Mouse (Mus musculus): ENCODE measurements around the gene Spdye4a. TPM values are rescaled to one million over a fixed set of nuclear protein-coding genes. Genes with fewer than 3 reads are reported as not detected.

Spdye4a gene
- polyA plus RNA-seq, 1 experiment = not detected

DNA sequence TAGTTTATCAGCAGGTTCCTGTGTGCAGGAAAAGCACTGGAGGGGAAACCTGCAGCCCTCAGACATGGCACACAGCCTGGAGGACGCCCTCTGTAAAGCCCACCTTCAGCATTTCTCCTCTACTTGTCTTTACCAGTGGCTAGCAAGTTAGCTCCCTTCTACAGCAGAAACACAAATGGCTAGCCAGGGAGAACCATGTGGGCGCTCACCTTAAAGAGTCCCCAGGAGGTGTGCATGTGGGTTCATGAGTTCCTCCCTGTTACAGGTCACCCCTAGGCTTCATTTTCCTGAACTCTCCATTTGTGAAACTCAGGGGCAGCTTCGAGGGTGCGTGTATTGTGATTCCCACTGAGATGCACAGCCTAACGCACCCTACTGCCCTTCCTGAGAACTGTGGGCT is 29.1 kb upstream of the Spdye4a start:
- H3K4me3 ChIP-seq (ENCODE audit: low read depth, low read length) = no peak overlapping the region
- TF ChIP-seq POLR2A (IDR thresholded peaks at IDR 0.05; ENCODE audit: insufficient read depth, low read length) (no peak), EP300 (IDR thresholded peaks at IDR 0.05; ENCODE audit: insufficient read depth, low read depth, low read length) (no peak), CTCF (IDR thresholded peaks at IDR 0.05; ENCODE audit: low read depth, low read length) (no peak)
- no peak overlapping the region for H3K27ac ChIP-seq (ENCODE audit: insufficient read depth, low read length)
- H3K36me3 ChIP-seq (ENCODE audit: control insufficient read depth, insufficient read depth, low read length, poor library complexity, severe bottlenecking) = no peaks in the 10 kb centered on the region
- no peaks in the 10 kb centered on the region for H3K4me1 ChIP-seq (ENCODE audit: control insufficient read depth, insufficient read depth, low read length)
- H3K27me3 ChIP-seq (ENCODE audit: control insufficient read depth, insufficient read depth, low read length, poor library complexity, severe bottlenecking) = peaks cover 14% of the 10 kb centered on the region
- H3K9me3 ChIP-seq (replicated peaks; ENCODE audit: control insufficient read depth, insufficient read depth, low read length, poor library complexity, severe bottlenecking) = no peaks in the 10 kb centered on the region
- H3K9ac ChIP-seq (ENCODE audit: low read depth, poor library complexity, severe bottlenecking) = no peak overlapping the region

GRCm38 (mm10) chr5:143255131-143255519 is 28.4 kb upstream of the Spdye4a start:
- TF ChIP-seq EP300 (IDR thresholded peaks at IDR 0.05; ENCODE audit: insufficient read depth, low read depth, low read length) (no peak), CTCF (IDR thresholded peaks at IDR 0.05; ENCODE audit: low read depth, low read length) (no peak), POLR2A (IDR thresholded peaks at IDR 0.05; ENCODE audit: insufficient read depth, low read length) (no peak)

GRCm38 (mm10) chr5:143254487-143255130 is 27.9 kb upstream of the Spdye4a start:
- peak overlapping the region; percentile 60 for H3K4me3 ChIP-seq (ENCODE audit: low read depth, low read length)
- H3K36me3 ChIP-seq (ENCODE audit: control insufficient read depth, insufficient read depth, low read length, poor library complexity, severe bottlenecking) = no peaks in the 10 kb centered on the region
- H3K9ac ChIP-seq (ENCODE audit: low read depth, poor library complexity, severe bottlenecking) = peak overlapping the region; percentile 64
- no peaks in the 10 kb centered on the region for H3K9me3 ChIP-seq (replicated peaks; ENCODE audit: control insufficient read depth, insufficient read depth, low read length, poor library complexity, severe bottlenecking)
- no peak for TF ChIP-seq EP300 (IDR thresholded peaks at IDR 0.05; ENCODE audit: insufficient read depth, low read depth, low read length)
- no peak overlapping the region for H3K27ac ChIP-seq (ENCODE audit: insufficient read depth, low read length)
- H3K4me1 ChIP-seq (ENCODE audit: control insufficient read depth, insufficient read depth, low read length) = no peaks in the 10 kb centered on the region
- peaks cover 14% of the 10 kb centered on the region for H3K27me3 ChIP-seq (ENCODE audit: control insufficient read depth, insufficient read depth, low read length, poor library complexity, severe bottlenecking)

More at GRCm38 (mm10) chr5:143255131-143255519, 28.4 kb upstream of the Spdye4a start:
- peaks cover 14% of the 10 kb centered on the region for H3K27me3 ChIP-seq (ENCODE audit: control insufficient read depth, insufficient read depth, low read length, poor library complexity, severe bottlenecking)
- no peaks in the 10 kb centered on the region for H3K9me3 ChIP-seq (replicated peaks; ENCODE audit: control insufficient read depth, insufficient read depth, low read length, poor library complexity, severe bottlenecking)
- H3K4me3 ChIP-seq (ENCODE audit: low read depth, low read length) = peak overlapping the region; percentile 22
- no peaks in the 10 kb centered on the region for H3K36me3 ChIP-seq (ENCODE audit: control insufficient read depth, insufficient read depth, low read length, poor library complexity, severe bottlenecking)
- H3K9ac ChIP-seq (ENCODE audit: low read depth, poor library complexity, severe bottlenecking) = peak overlapping the region; percentile 64; the same call in 1 of the 2 replicates
- H3K4me1 ChIP-seq (ENCODE audit: control insufficient read depth, insufficient read depth, low read length) = no peaks in the 10 kb centered on the region
- no peak overlapping the region for H3K27ac ChIP-seq (ENCODE audit: insufficient read depth, low read length)

DNA sequence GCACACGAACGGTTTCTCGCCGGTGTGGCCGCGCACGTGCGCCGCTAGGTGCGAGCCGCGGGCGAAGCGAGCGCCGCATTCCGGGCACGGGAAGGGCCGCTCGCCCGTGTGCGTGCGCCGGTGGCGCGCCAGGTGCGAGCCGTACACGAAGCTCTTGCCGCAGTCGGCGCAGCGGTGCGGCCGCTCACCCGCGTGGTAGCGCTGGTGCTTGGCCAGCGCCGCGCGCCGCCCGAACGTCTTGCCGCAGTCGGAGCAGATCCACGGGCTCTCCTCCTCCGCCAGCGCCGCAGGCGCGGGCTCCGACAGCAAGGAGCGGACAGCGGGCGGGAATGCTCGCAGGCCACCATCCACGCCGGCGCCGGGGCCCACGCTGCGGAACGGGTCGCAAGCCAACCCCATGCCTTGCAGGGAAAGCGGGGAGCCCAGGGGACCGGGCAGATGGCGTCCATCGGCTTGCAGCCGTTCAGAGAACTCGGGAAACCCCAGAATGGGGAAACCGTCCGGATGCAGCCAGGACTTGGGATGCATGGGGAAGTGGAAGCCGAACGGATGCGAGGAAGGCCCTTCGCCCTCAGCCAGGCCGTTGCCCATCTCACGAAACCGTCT is 27.3 kb upstream of the Spdye4a start:
- H3K9ac ChIP-seq (ENCODE audit: low read depth, poor library complexity, severe bottlenecking) = peak overlapping the region; percentile 64
- no peaks in the 10 kb centered on the region for H3K9me3 ChIP-seq (replicated peaks; ENCODE audit: control insufficient read depth, insufficient read depth, low read length, poor library complexity, severe bottlenecking)
- no peak overlapping the region for H3K27ac ChIP-seq (ENCODE audit: insufficient read depth, low read length)
- peak overlapping the region; percentile 60 for H3K4me3 ChIP-seq (ENCODE audit: low read depth, low read length)
- no peaks in the 10 kb centered on the region for H3K36me3 ChIP-seq (ENCODE audit: control insufficient read depth, insufficient read depth, low read length, poor library complexity, severe bottlenecking)
- TF ChIP-seq CTCF (IDR thresholded peaks at IDR 0.05; ENCODE audit: low read depth, low read length) (no peak), EP300 (IDR thresholded peaks at IDR 0.05; ENCODE audit: insufficient read depth, low read depth, low read length) (no peak), POLR2A (IDR thresholded peaks at IDR 0.05; ENCODE audit: insufficient read depth, low read length) (no peak)
- H3K27me3 ChIP-seq (ENCODE audit: control insufficient read depth, insufficient read depth, low read length, poor library complexity, severe bottlenecking) = peaks cover 14% of the 10 kb centered on the region
- H3K4me1 ChIP-seq (ENCODE audit: control insufficient read depth, insufficient read depth, low read length) = no peaks in the 10 kb centered on the region

DNA sequence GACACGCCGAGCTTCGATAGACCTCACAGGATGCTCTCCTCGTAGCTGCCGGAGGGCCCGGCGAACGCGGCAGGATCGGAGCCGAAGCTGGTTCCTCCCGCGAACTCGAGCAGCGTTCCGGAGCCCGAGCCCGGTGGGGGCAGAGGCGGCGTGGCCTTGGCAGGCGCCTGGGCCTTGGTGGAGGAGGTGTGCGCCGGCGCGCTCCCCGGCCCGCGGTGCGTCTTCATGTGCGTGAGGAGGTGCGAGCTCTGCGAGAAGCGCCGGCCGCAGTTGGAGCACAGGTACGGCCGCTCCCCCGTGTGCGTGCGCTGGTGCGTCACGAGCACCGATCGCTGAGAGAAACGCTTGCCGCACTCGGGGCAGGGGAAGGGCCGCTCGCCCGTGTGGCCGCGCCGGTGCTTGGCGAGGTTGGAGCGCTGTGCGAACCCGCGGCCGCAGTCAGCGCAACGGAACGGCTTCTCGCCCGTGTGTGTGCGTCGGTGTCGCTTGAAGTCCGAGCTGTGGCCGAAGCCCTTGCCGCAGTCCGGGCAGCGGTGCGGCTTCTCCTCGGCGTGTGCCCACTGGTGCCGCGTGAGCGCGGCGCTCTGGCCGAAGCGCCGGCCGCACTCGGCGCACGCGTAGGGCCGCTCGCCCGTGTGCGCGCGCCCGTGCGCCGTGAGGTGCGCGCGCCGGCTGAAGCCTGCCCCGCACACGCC is 26.6 kb upstream of the Spdye4a start:
- Histone ChIP-seq H3K9ac (ENCODE audit: low read depth, poor library complexity, severe bottlenecking) (peak overlapping the region; percentile 64), H3K4me1 (ENCODE audit: control insufficient read depth, insufficient read depth, low read length) (no peaks in the 10 kb centered on the region), H3K36me3 (ENCODE audit: control insufficient read depth, insufficient read depth, low read length, poor library complexity, severe bottlenecking) (no peaks in the 10 kb centered on the region), H3K4me3 (ENCODE audit: low read depth, low read length) (peak overlapping the region; percentile 60), H3K27me3 (ENCODE audit: control insufficient read depth, insufficient read depth, low read length, poor library complexity, severe bottlenecking) (peaks cover 14% of the 10 kb centered on the region), H3K27ac (ENCODE audit: insufficient read depth, low read length) (no peak overlapping the region), H3K9me3 (replicated peaks; ENCODE audit: control insufficient read depth, insufficient read depth, low read length, poor library complexity, severe bottlenecking) (no peaks in the 10 kb centered on the region)
- TF ChIP-seq CTCF (IDR thresholded peaks at IDR 0.05; ENCODE audit: low read depth, low read length) = no peak
- no peak for TF ChIP-seq EP300 (IDR thresholded peaks at IDR 0.05; ENCODE audit: insufficient read depth, low read depth, low read length)
- no peak for TF ChIP-seq POLR2A (IDR thresholded peaks at IDR 0.05; ENCODE audit: insufficient read depth, low read length)

GRCm38 (mm10) chr5:143252791-143253185 is 26.1 kb upstream of the Spdye4a start:
- Histone ChIP-seq H3K4me1 (ENCODE audit: control insufficient read depth, insufficient read depth, low read length) (no peaks in the 10 kb centered on the region), H3K27ac (ENCODE audit: insufficient read depth, low read length) (no peak overlapping the region), H3K4me3 (ENCODE audit: low read depth, low read length) (peak overlapping the region; percentile 60), H3K9me3 (replicated peaks; ENCODE audit: control insufficient read depth, insufficient read depth, low read length, poor library complexity, severe bottlenecking) (no peaks in the 10 kb centered on the region), H3K36me3 (ENCODE audit: control insufficient read depth, insufficient read depth, low read length, poor library complexity, severe bottlenecking) (no peaks in the 10 kb centered on the region), H3K9ac (ENCODE audit: low read depth, poor library complexity, severe bottlenecking) (peak overlapping the region; percentile 64), H3K27me3 (ENCODE audit: control insufficient read depth, insufficient read depth, low read length, poor library complexity, severe bottlenecking) (peaks cover 14% of the 10 kb centered on the region)
- TF ChIP-seq POLR2A (IDR thresholded peaks at IDR 0.05; ENCODE audit: insufficient read depth, low read length) (no peak), EP300 (IDR thresholded peaks at IDR 0.05; ENCODE audit: insufficient read depth, low read depth, low read length) (no peak)

Data from ES-Bruce4 (cell line).